Comparison of ENCODE assay signal across 8 mouse cellular contexts in genomic region chrX:42067791-42068200, GRCm38 (mm10). TPM values are rescaled to one million over a fixed set of nuclear protein-coding genes. Genes with fewer than 3 reads are reported as not detected.
DNase-seq lines count a peak whose midpoint lies in the region; ATAC-seq and TF ChIP-seq lines count a peak whose summit lies in the region.

No protein-coding gene starts in this region.

- WGBS in heart, postnatal 0 days = 27% methylated on average over 23 of the region's 27 CpGs
- 7% methylated on average over 21 of the region's 27 CpGs for WGBS in liver, postnatal 0 days (ENCODE audit: insufficient replicate concordance)
- 34% methylated on average over 23 of the region's 27 CpGs for whole genome bisulfite sequencing in neural tube, embryonic 13.5 days

- TF ChIP-seq CTCF in CH12.LX (conservative IDR thresholded peaks at IDR 0.05 in 1 of 2, IDR thresholded peaks at IDR 0.05 in 1 of 2; ENCODE audit: low read depth in 2 of 2, low read length in 2 of 2) = no peak
- no peak for TF ChIP-seq CTCF in heart, postnatal 0 days (IDR thresholded peaks at IDR 0.05; ENCODE audit: low read depth)
- no peak for TF ChIP-seq CTCF in liver, postnatal 0 days (IDR thresholded peaks at IDR 0.05; ENCODE audit: low read depth)

- H3K9ac ChIP-seq in CH12.LX (ENCODE audit: insufficient read depth, low read depth) = peak overlapping the region; percentile 86
- H3K9ac ChIP-seq in heart, postnatal 0 days (replicated peaks; ENCODE audit: low read depth, low read length) = peak overlapping the region; percentile 51
- peak overlapping the region; percentile 76 for H3K9ac ChIP-seq in liver, postnatal 0 days (replicated peaks)
- H3K9ac ChIP-seq in neural tube, embryonic 13.5 days = peak overlapping the region; percentile 75

- H3K4me1 ChIP-seq in CH12.LX (ENCODE audit: control insufficient read depth in 1 of 2, insufficient read depth in 2 of 2) = peaks cover 0 to 9% of the 10 kb centered on the region in 2 experiments; a peak in 2 of 4 replicates
- 0 out of 2 replicates have a peak, but pooled peaks cover 3% of the 10 kb centered on the region for H3K4me1 ChIP-seq in heart, postnatal 0 days (ENCODE audit: control insufficient read depth, insufficient read depth)
- 0 out of 2 replicates have a peak, but pooled peaks cover 4% of the 10 kb centered on the region for H3K4me1 ChIP-seq in liver, postnatal 0 days (ENCODE audit: insufficient read depth)
- peaks cover 11% of the 10 kb centered on the region for H3K4me1 ChIP-seq in neural tube, embryonic 13.5 days (replicated peaks)

- no peak for TF ChIP-seq RAD21 in CH12.LX (IDR thresholded peaks at IDR 0.05; ENCODE audit: low read depth, low read length)

- peak overlapping the region; percentile 46 to 72 (median 61) for H3K4me3 ChIP-seq in CH12.LX (replicated peaks in 1 of 3; ENCODE audit: low read depth in 2 of 3, low read length in 2 of 3, poor library complexity in 1 of 3)
- H3K4me3 ChIP-seq in heart, postnatal 0 days (ENCODE audit: low read depth, low read length) = peak overlapping the region; percentile 54
- H3K4me3 ChIP-seq in liver, postnatal 0 days (ENCODE audit: low read depth, low read length) = peak overlapping the region; percentile 68
- H3K4me3 ChIP-seq in neural tube, embryonic 13.5 days = peak overlapping the region; percentile 45

- no peaks in the 10 kb centered on the region for H3K9me3 ChIP-seq in CH12.LX (replicated peaks; ENCODE audit: low read length)
- H3K9me3 ChIP-seq in heart, postnatal 0 days (replicated peaks; ENCODE audit: control insufficient read depth, low read length) = no peaks in the 10 kb centered on the region
- no peaks in the 10 kb centered on the region for H3K9me3 ChIP-seq in liver, postnatal 0 days (ENCODE audit: low read length)
- H3K9me3 ChIP-seq in neural tube, embryonic 13.5 days = no peaks in the 10 kb centered on the region

- no peaks in the 10 kb centered on the region for H3K27me3 ChIP-seq in CH12.LX (replicated peaks)
- no peaks in the 10 kb centered on the region for H3K27me3 ChIP-seq in heart, postnatal 0 days (ENCODE audit: control insufficient read depth, insufficient read depth, low read length)
- no peaks in the 10 kb centered on the region for H3K27me3 ChIP-seq in liver, postnatal 0 days (ENCODE audit: insufficient read depth, low read length)
- H3K27me3 ChIP-seq in neural tube, embryonic 13.5 days = no peaks in the 10 kb centered on the region

- peak; percentile 73 for TF ChIP-seq POLR2A in CH12.LX (IDR thresholded peaks at IDR 0.05; ENCODE audit: low read depth, low read length)

- in situ Hi-C loops in CH12.LX (cut with MboI; ENCODE audit: low pct_ligation_motif_present, low pct_unique_long_range_greater_than_20kb, low sequenced_read_pairs) = no loop called here

- peaks cover 0 to 3% of the 10 kb centered on the region in 2 experiments for H3K36me3 ChIP-seq in CH12.LX (replicated peaks in 1 of 2; ENCODE audit: control insufficient read depth in 1 of 2, insufficient read depth in 1 of 2, low read length in 1 of 2)
- H3K36me3 ChIP-seq in heart, postnatal 0 days (replicated peaks; ENCODE audit: control insufficient read depth, insufficient read depth, low read length) = no peaks in the 10 kb centered on the region
- no peaks in the 10 kb centered on the region; the same call in 1 of the 2 replicates for H3K36me3 ChIP-seq in liver, postnatal 0 days (replicated peaks; ENCODE audit: insufficient read depth, low read length)
- H3K36me3 ChIP-seq in neural tube, embryonic 13.5 days = no peaks in the 10 kb centered on the region

- dilution Hi-C loops in CH12.LX (cut with MboI; ENCODE audit: extremely low pct_ligation_motif_present, extremely low pct_unique_long_range_greater_than_20kb, low sequenced_read_pairs) = no loop called here

- H3K79me2 ChIP-seq in CH12.LX (replicated peaks; ENCODE audit: control insufficient read depth, extremely low read depth, insufficient read depth, poor library complexity, severe bottlenecking) = peaks cover 17% of the 10 kb centered on the region

- H3K4me2 ChIP-seq in CH12.LX (ENCODE audit: insufficient read depth, low read depth, poor library complexity, severe bottlenecking) = no peak overlapping the region
- peak overlapping the region; percentile 54 for H3K4me2 ChIP-seq in heart, postnatal 0 days (ENCODE audit: low read depth, low read length)
- peak overlapping the region; percentile 70 for H3K4me2 ChIP-seq in liver, postnatal 0 days (ENCODE audit: low read depth, low read length)
- H3K4me2 ChIP-seq in neural tube, embryonic 13.5 days = peak overlapping the region; percentile 55

- peak; percentile 72 for DNase-seq in CH12.LX (ENCODE audit: extremely low read depth)
- peak; percentile 36 for DNase-seq in c-Kit-negative CD71-positive TER-119-positive erythroid progenitor cells, embryonic 14.5 days (ENCODE audit: low read depth, low spot score)
- DNase-seq in heart, postnatal 0 days (ENCODE audit: low spot score) = no peak
- peak; percentile 85 to 86 for DNase-seq in kidney, postnatal 25 days
- peak; percentile 83 for DNase-seq in liver, postnatal 0 days
- DNase-seq in thymus, postnatal 0 days (ENCODE audit: low spot score) = peak; percentile 59

- H3K27ac ChIP-seq in CH12.LX (ENCODE audit: insufficient read depth, low read depth) = peak overlapping the region; percentile 80; the same call in 1 of the 2 replicates
- peak overlapping the region; percentile 94 for H3K27ac ChIP-seq in heart, postnatal 0 days (ENCODE audit: low read depth)
- peak overlapping the region; percentile 95 for H3K27ac ChIP-seq in liver, postnatal 0 days (ENCODE audit: low read depth)
- peak overlapping the region; percentile 91 for H3K27ac ChIP-seq in neural tube, embryonic 13.5 days (replicated peaks)

- TF ChIP-seq EP300 in CH12.LX (IDR thresholded peaks at IDR 0.05; ENCODE audit: low read length) = no peak
- TF ChIP-seq EP300 in heart, postnatal 0 days (IDR thresholded peaks at IDR 0.05; ENCODE audit: low read depth) = no peak
- TF ChIP-seq EP300 in liver, postnatal 0 days (IDR thresholded peaks at IDR 0.05; ENCODE audit: low read depth) = no peak

- peak; percentile 82 for ATAC-seq in erythroid progenitor cell, adult 5-6 weeks (replicated peaks; ENCODE audit: low FRiP score, poor library complexity, severe bottlenecking)
- ATAC-seq in heart, postnatal 0 days (ENCODE audit: insufficient read depth, low read depth) = peak; percentile 86
- ATAC-seq in liver, postnatal 0 days = peak; percentile 86
- peak; percentile 86 for ATAC-seq in neural tube, embryonic 13.5 days (ENCODE audit: low read depth)

TF ChIP-seq in CH12.LX, 34 proteins besides CTCF, POLR2A, EP300 and RAD21:
- TF ChIP-seq CHD2 (IDR thresholded peaks at IDR 0.05; ENCODE audit: low read length) (no peak), MYC (IDR thresholded peaks at IDR 0.05; ENCODE audit: low read depth, low read length) (no peak), BHLHE40 (IDR thresholded peaks at IDR 0.05; ENCODE audit: low read depth, low read length) (no peak), HCFC1 (IDR thresholded peaks at IDR 0.05; ENCODE audit: low read depth, low read length) (peak; percentile 28; the same call in 1 of the 2 replicates), NRF1 (IDR thresholded peaks at IDR 0.05; ENCODE audit: low read depth, low read length) (peak; percentile 81), SMC3 (IDR thresholded peaks at IDR 0.05; ENCODE audit: low read depth, low read length) (no peak)

RNA-seq across cellular contexts. Expression of gene Xiap, which starts 8.3 kb away (rescaled TPM):
- total RNA-seq in CH12.LX (2012; rRNA removed) = 11.0 and 11.7 TPM in 2 replicates
- 26.7 and 29.8 TPM in 2 replicates for total RNA-seq in CH12.LX (2014; rRNA removed)
- polyA plus RNA-seq in CH12.LX (2012; ENCODE audit: insufficient read length, low read depth) = 16.3 and 17.9 TPM in 2 replicates
- total RNA-seq in erythroid progenitor cell, adult 5-6 weeks (2015; ENCODE audit: low replicate concordance) = 57.7 and 93.9 TPM in 2 replicates
- 63.2 and 82.3 TPM in 2 replicates for total RNA-seq in erythroid progenitor cell, adult 5-6 weeks (2017; ENCODE audit: low replicate concordance)
- 22.3 and 30.6 TPM in 2 replicates for total RNA-seq in heart, postnatal 0 days (2014; rRNA removed; ENCODE audit: low replicate concordance)
- polyA plus RNA-seq in heart, postnatal 0 days (2015; fragmentation: Nextera tagmentation; extraction: Ambion mirVana) = 8.0 and 9.0 TPM in 2 replicates
- polyA plus RNA-seq in liver, postnatal 0 days (2015; fragmentation: Nextera tagmentation; extraction: Ambion mirVana) = 8.9 and 9.5 TPM in 2 replicates
- 10.0 and 10.7 TPM in 2 replicates for polyA plus RNA-seq in neural tube, embryonic 13.5 days (2015; fragmentation: Nextera tagmentation; extraction: Ambion mirVana)
- 11.8 and 13.9 TPM in 2 replicates for polyA plus RNA-seq in thymus, postnatal 0 days (2015; fragmentation: Nextera tagmentation; extraction: Ambion mirVana)
